Mouse (Mus musculus): Measurements from ENCODE around the gene Nmu. TPM values are rescaled to one million over a fixed set of nuclear protein-coding genes. Genes with fewer than 3 reads are reported as not detected.

Gene Nmu
- polyA plus RNA-seq, 1 experiment from 2014 or later, result 0.42 TPM

GRCm38 (mm10) chr5:76351953-76352611 is 11.5 kb downstream of the Nmu start:
- Histone ChIP-seq H3K4me2 (replicated peaks) (no peak overlapping the region), H3K4me3 (no peak overlapping the region), H3K9ac (replicated peaks) (no peak overlapping the region), H3K27ac (replicated peaks) (no peak overlapping the region), H3K27me3 (no peaks in the 10 kb centered on the region), H3K9me3 (no peaks in the 10 kb centered on the region), H3K36me3 (no peaks in the 10 kb centered on the region), H3K4me1 (0 out of 2 replicates have a peak, but pooled peaks cover 3% of the 10 kb centered on the region)
- peak; percentile 88 for ATAC-seq (replicated peaks)
- 4% methylated on average over 7 of the region's 7 CpGs for WGBS

GRCm38 (mm10) chr5:76351537-76351936 is 12.1 kb downstream of the Nmu start:
- Histone ChIP-seq H3K36me3 (no peaks in the 10 kb centered on the region), H3K4me3 (no peak overlapping the region), H3K4me2 (replicated peaks) (no peak overlapping the region), H3K4me1 (0 out of 2 replicates have a peak, but pooled peaks cover 3% of the 10 kb centered on the region), H3K27me3 (no peaks in the 10 kb centered on the region), H3K9me3 (no peaks in the 10 kb centered on the region), H3K27ac (replicated peaks) (no peak overlapping the region), H3K9ac (replicated peaks) (no peak overlapping the region)
- 71% methylated on average over 5 of the region's 5 CpGs for WGBS
- ATAC-seq (replicated peaks), result no peak

GRCm38 (mm10) chr5:76346137-76346536 is 17.5 kb downstream of the Nmu start:
- Histone ChIP-seq H3K36me3 (no peaks in the 10 kb centered on the region), H3K9ac (replicated peaks) (no peak overlapping the region), H3K4me1 (0 out of 2 replicates have a peak, but pooled peaks cover 4% of the 10 kb centered on the region), H3K4me2 (replicated peaks) (no peak overlapping the region), H3K27me3 (no peaks in the 10 kb centered on the region), H3K4me3 (no peak overlapping the region), H3K27ac (replicated peaks) (no peak overlapping the region), H3K9me3 (no peaks in the 10 kb centered on the region)
- ATAC-seq (replicated peaks), result peak; percentile 94
- 23% methylated on average over 2 of the region's 2 CpGs for WGBS

- WGBS, result 95% methylated on average over 2 of the region's 2 CpGs
- Histone ChIP-seq H3K4me2 (replicated peaks) (no peak overlapping the region), H3K4me1 (no peaks in the 10 kb centered on the region), H3K27ac (replicated peaks) (no peak overlapping the region), H3K27me3 (no peaks in the 10 kb centered on the region), H3K9ac (replicated peaks) (no peak overlapping the region), H3K9me3 (no peaks in the 10 kb centered on the region), H3K4me3 (no peak overlapping the region), H3K36me3 (no peaks in the 10 kb centered on the region)
- ATAC-seq (replicated peaks), result no peak
These were observed 22.7 kb downstream of the Nmu start for GRCm38 (mm10) chr5:76340931-76341330.

GRCm38 (mm10) chr5:76337100-76337499 is 26.5 kb downstream of the Nmu start:
- H3K9me3 ChIP-seq, result no peaks in the 10 kb centered on the region
- no peak for ATAC-seq (replicated peaks)
- H3K36me3 ChIP-seq, result no peaks in the 10 kb centered on the region
- H3K27ac ChIP-seq (replicated peaks), result no peak overlapping the region
- H3K9ac ChIP-seq (replicated peaks), result no peak overlapping the region
- no peaks in the 10 kb centered on the region for H3K27me3 ChIP-seq
- H3K4me1 ChIP-seq, result no peaks in the 10 kb centered on the region
- H3K4me2 ChIP-seq (replicated peaks), result no peak overlapping the region
- H3K4me3 ChIP-seq, result no peak overlapping the region
- 84% methylated on average over 8 of the region's 8 CpGs for WGBS

GRCm38 (mm10) chr5:76333833-76334232 is 29.8 kb downstream of the Nmu start:
- ATAC-seq (replicated peaks), result no peak
- H3K27me3 ChIP-seq, result no peaks in the 10 kb centered on the region
- no peak overlapping the region for H3K27ac ChIP-seq (replicated peaks)
- no peak overlapping the region for H3K9ac ChIP-seq (replicated peaks)
- WGBS, result 53% methylated on average over 4 of the region's 4 CpGs
- H3K4me3 ChIP-seq, result no peak overlapping the region
- no peak overlapping the region for H3K4me2 ChIP-seq (replicated peaks)
- H3K4me1 ChIP-seq, result no peaks in the 10 kb centered on the region
- no peaks in the 10 kb centered on the region for H3K36me3 ChIP-seq
- no peaks in the 10 kb centered on the region for H3K9me3 ChIP-seq

- 89% methylated on average over 7 of the region's 7 CpGs for WGBS
- H3K9ac ChIP-seq (replicated peaks), result no peak within 1 kb of the TSS
These were observed 32.6 kb downstream of the Nmu start, which contains the start of gene Pdcl2 for GRCm38 (mm10) chr5:76330953-76331352. Gene Pdcl2, minus strand, starts transcription at chr5:76331156.

GRCm38 (mm10) chr5:76327296-76327695 is 36.3 kb downstream of the Nmu start:
- ATAC-seq (replicated peaks), result no peak
- no peak overlapping the region for H3K9ac ChIP-seq (replicated peaks)
- no peaks in the 10 kb centered on the region for H3K36me3 ChIP-seq
- no peak overlapping the region for H3K4me3 ChIP-seq
- H3K4me2 ChIP-seq (replicated peaks), result no peak overlapping the region
- H3K27me3 ChIP-seq, result no peaks in the 10 kb centered on the region
- H3K4me1 ChIP-seq, result 0 out of 2 replicates have a peak, but pooled peaks cover 2% of the 10 kb centered on the region
- H3K27ac ChIP-seq (replicated peaks), result no peak overlapping the region
- H3K9me3 ChIP-seq, result no peaks in the 10 kb centered on the region
- 50% methylated on average over 2 of the region's 2 CpGs for WGBS

More at GRCm38 (mm10) chr5:76330953-76331352, 32.6 kb downstream of the Nmu start, which contains the start of gene Pdcl2:
- Histone ChIP-seq H3K9me3 (no peaks in the 10 kb centered on the region), H3K27me3 (no peaks in the 10 kb centered on the region), H3K36me3 (no peaks in the 10 kb centered on the region), H3K4me3 (no peak within 1 kb of the TSS), H3K4me1 (0 out of 2 replicates have a peak, but pooled peaks cover 2% of the 10 kb centered on the region), H3K4me2 (replicated peaks) (no peak within 1 kb of the TSS), H3K27ac (replicated peaks) (no peak within 1 kb of the TSS)
- no peak for ATAC-seq (replicated peaks)

- no peak overlapping the region for H3K4me3 ChIP-seq
- H3K27me3 ChIP-seq, result no peaks in the 10 kb centered on the region
- no peak overlapping the region for H3K4me2 ChIP-seq (replicated peaks)
- no peak for ATAC-seq (replicated peaks)
- H3K9me3 ChIP-seq, result no peaks in the 10 kb centered on the region
- no peak overlapping the region for H3K27ac ChIP-seq (replicated peaks)
- H3K9ac ChIP-seq (replicated peaks), result no peak overlapping the region
- 92% methylated on average over 4 of the region's 4 CpGs for WGBS
- H3K4me1 ChIP-seq, result 0 out of 2 replicates have a peak, but pooled peaks cover 6% of the 10 kb centered on the region
- H3K36me3 ChIP-seq, result no peaks in the 10 kb centered on the region
These were observed 38.5 kb downstream of the Nmu start for GRCm38 (mm10) chr5:76325113-76325512.

- Histone ChIP-seq H3K4me1 (0 out of 2 replicates have a peak, but pooled peaks cover 4% of the 10 kb centered on the region), H3K9ac (replicated peaks) (no peak overlapping the region), H3K9me3 (no peaks in the 10 kb centered on the region), H3K27me3 (no peaks in the 10 kb centered on the region), H3K36me3 (no peaks in the 10 kb centered on the region), H3K4me2 (replicated peaks) (no peak overlapping the region), H3K4me3 (no peak overlapping the region), H3K27ac (replicated peaks) (no peak overlapping the region)
- 17% methylated on average over 11 of the region's 11 CpGs for WGBS
- no peak for ATAC-seq (replicated peaks)
These were observed 42.1 kb downstream of the Nmu start for GRCm38 (mm10) chr5:76321249-76322196.

GRCm38 (mm10) chr5:76308206-76308605 is 55.4 kb downstream of the Nmu start:
- Histone ChIP-seq H3K9ac (replicated peaks) (no peak overlapping the region), H3K4me1 (peaks cover 10% of the 10 kb centered on the region)
- no peak for ATAC-seq (replicated peaks)

GRCm38 (mm10) chr5:76306261-76306660 is 57.3 kb downstream of the Nmu start:
- peaks cover 24% of the 10 kb centered on the region for H3K4me1 ChIP-seq
- H3K9me3 ChIP-seq, result no peaks in the 10 kb centered on the region
- WGBS, result 80% methylated on average over 3 of the region's 3 CpGs
- H3K4me2 ChIP-seq (replicated peaks), result no peak overlapping the region
- H3K27me3 ChIP-seq, result no peaks in the 10 kb centered on the region
- no peak overlapping the region for H3K4me3 ChIP-seq
- ATAC-seq (replicated peaks), result no peak
- no peak overlapping the region for H3K27ac ChIP-seq (replicated peaks)
- no peaks in the 10 kb centered on the region for H3K36me3 ChIP-seq
- H3K9ac ChIP-seq (replicated peaks), result no peak overlapping the region

More at GRCm38 (mm10) chr5:76308206-76308605, 55.4 kb downstream of the Nmu start:
- Histone ChIP-seq H3K36me3 (no peaks in the 10 kb centered on the region), H3K27ac (replicated peaks) (no peak overlapping the region), H3K4me2 (replicated peaks) (no peak overlapping the region), H3K4me3 (no peak overlapping the region), H3K27me3 (no peaks in the 10 kb centered on the region), H3K9me3 (no peaks in the 10 kb centered on the region)
- WGBS, result 63% methylated on average over 2 of the region's 2 CpGs

All from forebrain, embryonic 15.5 days (tissue).